Mouse (Mus musculus): ENCODE data around the gene Prom2. TPM values are rescaled to one million over a fixed set of nuclear protein-coding genes. Genes with fewer than 3 reads are reported as not detected.
A peak's percentile ranks its signal among the peaks of the same experiment; 100 is the strongest.

Gene Prom2
- polyA plus RNA-seq, 1 experiment = not detected

- TF ChIP-seq MYOD1 (IDR thresholded peaks at IDR 0.05; ENCODE audit: control insufficient read depth in 1 of 3, insufficient read length in 2 of 3, low read depth in 2 of 3) (peak in 1 of 3 experiments; percentile 56), POLR2AphosphoS2 (IDR thresholded peaks at IDR 0.05; ENCODE audit: insufficient read length, low read depth) (no peak), MYOG (IDR thresholded peaks at IDR 0.05; ENCODE audit: control insufficient read depth in 1 of 3, insufficient read depth in 1 of 3, insufficient read length in 2 of 3, low read depth in 2 of 3) (peak in 2 of 3 experiments; percentile 37 to 49)
- H3K27me3 ChIP-seq (ENCODE audit: control insufficient read depth, insufficient read depth, insufficient read length) = peaks cover 51% of the 10 kb centered on the region
- no peak overlapping the region for H3K4me2 ChIP-seq (ENCODE audit: low read depth)
- H3ac ChIP-seq (ENCODE audit: control insufficient read depth, insufficient read length) = no peak overlapping the region
- no peak overlapping the region for H3K4me3 ChIP-seq
- H3K36me3 ChIP-seq (ENCODE audit: control insufficient read depth, insufficient read depth) = no peaks in the 10 kb centered on the region
- H3K79me2 ChIP-seq (ENCODE audit: control insufficient read depth, insufficient read depth) = no peaks in the 10 kb centered on the region
Measured at GRCm38 (mm10) chr2:127523950-127524729, 17.1 kb downstream of the Prom2 start.

- no peak within 1 kb of the TSS for H3K4me3 ChIP-seq
- H3K4me2 ChIP-seq (ENCODE audit: low read depth) = no peak within 1 kb of the TSS
- no peaks in the 10 kb centered on the region for H3K79me2 ChIP-seq (ENCODE audit: control insufficient read depth, insufficient read depth)
- H3ac ChIP-seq (ENCODE audit: control insufficient read depth, insufficient read length) = no peak within 1 kb of the TSS
- TF ChIP-seq REST (IDR thresholded peaks at IDR 0.05; ENCODE audit: insufficient read depth, insufficient read length) (no peak), POLR2A (IDR thresholded peaks at IDR 0.05; ENCODE audit: insufficient read length, low read depth) (no peak), SRF (IDR thresholded peaks at IDR 0.05; ENCODE audit: control insufficient read depth, insufficient read length, low read depth) (no peak), POLR2AphosphoS2 (IDR thresholded peaks at IDR 0.05; ENCODE audit: insufficient read length, low read depth) (no peak), CEBPB (IDR thresholded peaks at IDR 0.05; ENCODE audit: insufficient read depth, poor library complexity, severe bottlenecking) (no peak), MAX (IDR thresholded peaks at IDR 0.05; ENCODE audit: low read depth) (no peak), E2F4 (IDR thresholded peaks at IDR 0.05; ENCODE audit: insufficient read depth) (no peak), TCF12 (IDR thresholded peaks at IDR 0.05; ENCODE audit: insufficient read depth, poor library complexity, severe bottlenecking) (no peak), MYOG (IDR thresholded peaks at IDR 0.05; ENCODE audit: control insufficient read depth in 1 of 3, insufficient read depth in 1 of 3, insufficient read length in 2 of 3, low read depth in 2 of 3) (no peak), USF1 (IDR thresholded peaks at IDR 0.05; ENCODE audit: low read depth) (no peak), TCF3 (IDR thresholded peaks at IDR 0.05; ENCODE audit: insufficient read length, low read depth) (no peak), MYOD1 (IDR thresholded peaks at IDR 0.05; ENCODE audit: control insufficient read depth in 1 of 3, insufficient read length in 2 of 3, low read depth in 2 of 3) (no peak)
- no peaks in the 10 kb centered on the region for H3K36me3 ChIP-seq (ENCODE audit: control insufficient read depth, insufficient read depth)
- H3K27me3 ChIP-seq (ENCODE audit: control insufficient read depth, insufficient read depth, insufficient read length) = peaks cover 41% of the 10 kb centered on the region
Measured at GRCm38 (mm10) chr2:127522006-127522441, 19.2 kb downstream of the Prom2 start, which contains the start of gene Kcnip3. Gene Kcnip3, minus strand, starts transcription at chr2:127522094.

GRCm38 (mm10) chr2:127521172-127522005 is 19.9 kb downstream of the Prom2 start:
- no peak overlapping the region for H3ac ChIP-seq (ENCODE audit: control insufficient read depth, insufficient read length)
- no peak overlapping the region for H3K4me3 ChIP-seq
- H3K79me2 ChIP-seq (ENCODE audit: control insufficient read depth, insufficient read depth) = no peaks in the 10 kb centered on the region
- no peak overlapping the region for H3K4me2 ChIP-seq (ENCODE audit: low read depth)
- H3K36me3 ChIP-seq (ENCODE audit: control insufficient read depth, insufficient read depth) = no peaks in the 10 kb centered on the region
- TF ChIP-seq POLR2A (IDR thresholded peaks at IDR 0.05; ENCODE audit: insufficient read length, low read depth) (no peak), SRF (IDR thresholded peaks at IDR 0.05; ENCODE audit: control insufficient read depth, insufficient read length, low read depth) (no peak), E2F4 (IDR thresholded peaks at IDR 0.05; ENCODE audit: insufficient read depth) (no peak), REST (IDR thresholded peaks at IDR 0.05; ENCODE audit: insufficient read depth, insufficient read length) (no peak), TCF12 (IDR thresholded peaks at IDR 0.05; ENCODE audit: insufficient read depth, poor library complexity, severe bottlenecking) (no peak), MAX (IDR thresholded peaks at IDR 0.05; ENCODE audit: low read depth) (no peak), POLR2AphosphoS2 (IDR thresholded peaks at IDR 0.05; ENCODE audit: insufficient read length, low read depth) (no peak), USF1 (IDR thresholded peaks at IDR 0.05; ENCODE audit: low read depth) (no peak), MYOD1 (IDR thresholded peaks at IDR 0.05; ENCODE audit: control insufficient read depth in 1 of 3, insufficient read length in 2 of 3, low read depth in 2 of 3) (no peak), TCF3 (IDR thresholded peaks at IDR 0.05; ENCODE audit: insufficient read length, low read depth) (no peak), MYOG (IDR thresholded peaks at IDR 0.05; ENCODE audit: control insufficient read depth in 1 of 3, insufficient read depth in 1 of 3, insufficient read length in 2 of 3, low read depth in 2 of 3) (no peak), CEBPB (IDR thresholded peaks at IDR 0.05; ENCODE audit: insufficient read depth, poor library complexity, severe bottlenecking) (no peak)
- peaks cover 47% of the 10 kb centered on the region for H3K27me3 ChIP-seq (ENCODE audit: control insufficient read depth, insufficient read depth, insufficient read length)

- Histone ChIP-seq H3K36me3 (ENCODE audit: control insufficient read depth, insufficient read depth) (no peaks in the 10 kb centered on the region), H3K27me3 (ENCODE audit: control insufficient read depth, insufficient read depth, insufficient read length) (peaks cover 54% of the 10 kb centered on the region), H3K4me3 (no peak overlapping the region), H3K79me2 (ENCODE audit: control insufficient read depth, insufficient read depth) (no peaks in the 10 kb centered on the region), H3ac (ENCODE audit: control insufficient read depth, insufficient read length) (no peak overlapping the region), H3K4me2 (ENCODE audit: low read depth) (no peak overlapping the region)
- TF ChIP-seq E2F4 (IDR thresholded peaks at IDR 0.05; ENCODE audit: insufficient read depth) (no peak), SRF (IDR thresholded peaks at IDR 0.05; ENCODE audit: control insufficient read depth, insufficient read length, low read depth) (no peak), MAX (IDR thresholded peaks at IDR 0.05; ENCODE audit: low read depth) (no peak), USF1 (IDR thresholded peaks at IDR 0.05; ENCODE audit: low read depth) (no peak), TCF3 (IDR thresholded peaks at IDR 0.05; ENCODE audit: insufficient read length, low read depth) (no peak), POLR2AphosphoS2 (IDR thresholded peaks at IDR 0.05; ENCODE audit: insufficient read length, low read depth) (no peak), REST (IDR thresholded peaks at IDR 0.05; ENCODE audit: insufficient read depth, insufficient read length) (no peak), MYOG (IDR thresholded peaks at IDR 0.05; ENCODE audit: control insufficient read depth in 1 of 3, insufficient read depth in 1 of 3, insufficient read length in 2 of 3, low read depth in 2 of 3) (no peak), TCF12 (IDR thresholded peaks at IDR 0.05; ENCODE audit: insufficient read depth, poor library complexity, severe bottlenecking) (no peak), MYOD1 (IDR thresholded peaks at IDR 0.05; ENCODE audit: control insufficient read depth in 1 of 3, insufficient read length in 2 of 3, low read depth in 2 of 3) (no peak), CEBPB (IDR thresholded peaks at IDR 0.05; ENCODE audit: insufficient read depth, poor library complexity, severe bottlenecking) (no peak), POLR2A (IDR thresholded peaks at IDR 0.05; ENCODE audit: insufficient read length, low read depth) (no peak)
Measured at GRCm38 (mm10) chr2:127520123-127520522, 21.1 kb downstream of the Prom2 start.

Data from myocyte (in vitro differentiated cells).